In genomic region chr19:34270106-34270726, GRCm38 (mm10) we compare ENCODE assay signal across 11 mouse cellular contexts. TPM values are rescaled to one million over a fixed set of nuclear protein-coding genes. Genes with fewer than 3 reads are reported as not detected.
DNase-seq lines count a peak whose midpoint lies in the region; ATAC-seq and TF ChIP-seq lines count a peak whose summit lies in the region.
"Had no signal": no experiment of that assay in that cellular context is flagged by ENCODE, and none has a peak within 500 bp of the region (broad histone marks: within the 10 kb centered on the region; RNA-seq: fewer than 3 reads in every experiment).

No protein-coding gene starts in this region.

- H3K27ac ChIP-seq in liver, postnatal 0 days (ENCODE audit: low read depth) = 0 out of 2 replicates have a peak overlapping the region, but pooled peaks have one; percentile 37
- no peak overlapping the region for H3K27ac ChIP-seq in liver, embryonic 12.5 days
- H3K27ac ChIP-seq in brown adipose tissue, adult 24 weeks (replicated peaks; ENCODE audit: low read depth, low read length) = peak overlapping the region; percentile 70
- peak overlapping the region; percentile 73 for H3K27ac ChIP-seq in macrophage
- H3K27ac ChIP-seq in layer of hippocampus, adult 2 months = no peak overlapping the region
- H3K27ac ChIP-seq: embryonic facial prominence, embryonic 15.5 days; hindbrain, embryonic 10.5 days; liver, embryonic 14.5 days had no signal

- H3K9me3 ChIP-seq in liver, postnatal 0 days (ENCODE audit: low read length) = no peaks in the 10 kb centered on the region
- no peaks in the 10 kb centered on the region for H3K9me3 ChIP-seq in liver, embryonic 12.5 days (replicated peaks)
- H3K9me3 ChIP-seq: embryonic facial prominence, embryonic 15.5 days; hindbrain, embryonic 10.5 days had no signal

- H3K79me2 ChIP-seq in macrophage (ENCODE audit: inconsistent target) = no peaks in the 10 kb centered on the region

- ATAC-seq in liver, postnatal 0 days = peak; percentile 67
- ATAC-seq in liver, embryonic 12.5 days = no peak

- no peaks in the 10 kb centered on the region for H3K36me3 ChIP-seq in liver, postnatal 0 days (replicated peaks; ENCODE audit: insufficient read depth, low read length)
- no peaks in the 10 kb centered on the region for H3K36me3 ChIP-seq in liver, embryonic 12.5 days
- no peaks in the 10 kb centered on the region for H3K36me3 ChIP-seq in macrophage (ENCODE audit: inconsistent target)
- H3K36me3 ChIP-seq: embryonic facial prominence, embryonic 15.5 days; hindbrain, embryonic 10.5 days had no signal

- H3K27me3 ChIP-seq in liver, postnatal 0 days (ENCODE audit: insufficient read depth, low read length) = no peaks in the 10 kb centered on the region
- H3K27me3 ChIP-seq in liver, embryonic 12.5 days (replicated peaks) = no peaks in the 10 kb centered on the region
- H3K27me3 ChIP-seq: embryonic facial prominence, embryonic 15.5 days had no signal

- DNase-seq in liver, postnatal 0 days = peak; percentile 53
- DNase-seq in testis, postnatal 14 days (ENCODE audit: low spot score) = peak; percentile 61
- no peak for DNase-seq in layer of hippocampus, adult 2 months (ENCODE audit: low spot score in 2 of 2)
- no peak for DNase-seq in kidney, adult 8-10 months
- DNase-seq: cerebellum, adult 18-20 months had no signal

- WGBS in liver, postnatal 0 days (ENCODE audit: insufficient replicate concordance) = 65% methylated on average over 11 of the region's 11 CpGs
- WGBS in liver, embryonic 12.5 days (ENCODE audit: insufficient replicate concordance) = 71% methylated on average over 11 of the region's 11 CpGs
- WGBS in macrophage (ENCODE audit: missing documents) = 10% methylated on average over 9 of the region's 11 CpGs

- no peaks in the 10 kb centered on the region for H3K4me1 ChIP-seq in liver, postnatal 0 days (ENCODE audit: insufficient read depth)
- H3K4me1 ChIP-seq in liver, embryonic 12.5 days = no peaks in the 10 kb centered on the region
- no peaks in the 10 kb centered on the region for H3K4me1 ChIP-seq in brown adipose tissue, adult 24 weeks (ENCODE audit: control insufficient read depth, insufficient read depth, insufficient read length, low read length)
- H3K4me1 ChIP-seq: embryonic facial prominence, embryonic 15.5 days; hindbrain, embryonic 10.5 days had no signal

- TF ChIP-seq EP300 in liver, postnatal 0 days (IDR thresholded peaks at IDR 0.05; ENCODE audit: low read depth) = no peak

- no peak overlapping the region for H3K9ac ChIP-seq in liver, postnatal 0 days (replicated peaks)
- no peak overlapping the region for H3K9ac ChIP-seq in liver, embryonic 12.5 days
- H3K9ac ChIP-seq: embryonic facial prominence, embryonic 15.5 days; liver, embryonic 14.5 days had no signal

- TF ChIP-seq CTCF in liver, postnatal 0 days (IDR thresholded peaks at IDR 0.05; ENCODE audit: low read depth) = no peak
- no peak for TF ChIP-seq CTCF in layer of hippocampus, adult 2 months (conservative IDR thresholded peaks at IDR 0.05)

- H3K4me2 ChIP-seq in liver, postnatal 0 days (ENCODE audit: low read depth, low read length) = no peak overlapping the region
- H3K4me2 ChIP-seq in liver, embryonic 12.5 days = no peak overlapping the region
- H3K4me2 ChIP-seq: embryonic facial prominence, embryonic 15.5 days had no signal

- no peak overlapping the region for H3K4me3 ChIP-seq in liver, postnatal 0 days (ENCODE audit: low read depth, low read length)
- no peak overlapping the region for H3K4me3 ChIP-seq in liver, embryonic 12.5 days
- no peak overlapping the region for H3K4me3 ChIP-seq in brown adipose tissue, adult 24 weeks (ENCODE audit: insufficient read depth, low read depth, low read length)
- no peak overlapping the region for H3K4me3 ChIP-seq in macrophage (ENCODE audit: inconsistent target)
- H3K4me3 ChIP-seq in layer of hippocampus, adult 2 months = no peak overlapping the region
- H3K4me3 ChIP-seq: embryonic facial prominence, embryonic 15.5 days; hindbrain, embryonic 10.5 days had no signal

RNA-seq across cellular contexts. Expression of gene Acta2, which starts 14.8 kb away (rescaled TPM):
- polyA plus RNA-seq in liver, postnatal 0 days (2015; fragmentation: Nextera tagmentation; extraction: Ambion mirVana) = 7.3 and 7.7 TPM in 2 replicates
- 26.4 and 31.0 TPM in 2 replicates for polyA plus RNA-seq in liver, embryonic 12.5 days (2016; fragmentation: Nextera tagmentation; extraction: Ambion mirVana)
- polyA plus RNA-seq in brown adipose tissue, adult 24 weeks (2012; ENCODE audit: insufficient read depth, insufficient read length, missing spikeins) = 24.5 and 30.0 TPM in 2 replicates
- total RNA-seq in macrophage (2018; cell fraction: chromatin; rRNA removed) = 10 to 100 TPM in 1 of 26 experiments, under 1 TPM in 5, not detected in 20; 0.44 to 75.8 (median 0.58) TPM
- under 1 TPM; 0.17 to 0.66 (median 0.38) TPM for total RNA-seq in macrophage (2018; cell fraction: cytosol; rRNA removed)
- total RNA-seq in macrophage (2018; cell fraction: nucleus; rRNA removed) = 10 to 100 TPM in 1 of 26 experiments, under 1 TPM in 7, not detected in 18; 0.31 to 10.3 (median 0.37) TPM
- 0.52 to 1.4 TPM (median 0.52 TPM) in 3 replicates for polyA plus RNA-seq in macrophage (2018)
- 10 to 100 TPM; 12.2 to 18.3 TPM for total RNA-seq in layer of hippocampus, adult 2 months (2021)

RNA-seq across cellular contexts. Expression of gene Fas, which starts 20.2 kb away (rescaled TPM):
- polyA plus RNA-seq in liver, postnatal 0 days (2015; fragmentation: Nextera tagmentation; extraction: Ambion mirVana) = 37.1 and 41.9 TPM in 2 replicates
- polyA plus RNA-seq in liver, embryonic 12.5 days (2016; fragmentation: Nextera tagmentation; extraction: Ambion mirVana) = 0.74 and 1.4 TPM in 2 replicates
- 30.8 and 37.3 TPM in 2 replicates for polyA plus RNA-seq in brown adipose tissue, adult 24 weeks (2012; ENCODE audit: insufficient read depth, insufficient read length, missing spikeins)
- 10 to 100 TPM in 20 of 26 experiments, 1 to 10 TPM in 6; 6.0 to 77.0 (median 21.0) TPM for total RNA-seq in macrophage (2018; cell fraction: chromatin; rRNA removed)
- 10 to 100 TPM in 22 of 26 experiments, 1 to 10 TPM in 4; 7.7 to 34.2 (median 16.7) TPM for total RNA-seq in macrophage (2018; cell fraction: cytosol; rRNA removed)
- 10 to 100 TPM in 25 of 26 experiments, 1 to 10 TPM in 1; 6.2 to 67.5 (median 26.3) TPM for total RNA-seq in macrophage (2018; cell fraction: nucleus; rRNA removed)
- 5.8 to 20.4 TPM (median 10.6 TPM) in 3 replicates for polyA plus RNA-seq in macrophage (2018)
- 1 to 10 TPM; 1.5 to 2.9 TPM for total RNA-seq in layer of hippocampus, adult 2 months (2021)

Comparison
In these comparisons a context has a peak if more than half of its experiments do, and no peak if none do; other contexts are left out.
1. H3K27ac ChIP-seq: peak in liver, postnatal 0 days (single experiment), brown adipose tissue, adult 24 weeks (single experiment) and macrophage (single experiment); none in liver, embryonic 12.5 days (single experiment) and layer of hippocampus, adult 2 months (single experiment).
2. DNase-seq: peak in liver, postnatal 0 days (single experiment) and testis, postnatal 14 days (single experiment); none in layer of hippocampus, adult 2 months (0 of 2) and kidney, adult 8-10 months (0 of 2).